8 mouse cellular contexts compared by ENCODE assay signal in genomic region chr15:82244115-82244804, GRCm38 (mm10). TPM values are rescaled to one million over a fixed set of nuclear protein-coding genes. Genes with fewer than 3 reads are reported as not detected.
A peak's percentile ranks its signal among the peaks of the same experiment; 100 is the strongest.
DNase-seq lines count a peak whose midpoint lies in the region; ATAC-seq and TF ChIP-seq lines count a peak whose summit lies in the region.

TSS of gene Cenpm (minus strand) at chr15:82244748.

- peak within 1 kb of the TSS; percentile 74 for H3K27ac ChIP-seq in hindbrain, embryonic 15.5 days (replicated peaks)

- no peak for TF ChIP-seq CTCF in Patski (IDR thresholded peaks at IDR 0.05)

- H3K27me3 ChIP-seq in Patski: no peaks in the 10 kb centered on the region
- H3K27me3 ChIP-seq in hindbrain, embryonic 15.5 days: no peaks in the 10 kb centered on the region

- H3K4me2 ChIP-seq in hindbrain, embryonic 15.5 days: peak within 1 kb of the TSS; percentile 75

- peak; percentile 17 for DNase-seq in Patski (ENCODE audit: low read depth, low spot score)
- peak; percentile 95 to 96 for DNase-seq in cerebellum, postnatal 14 days
- DNase-seq in frontal cortex, postnatal 25 days (ENCODE audit: low spot score in 2 of 2): peak; percentile 89 to 92
- DNase-seq in left cerebral cortex, adult 11 months (ENCODE audit: low spot score): peak; percentile 83
- peak; percentile 93 to 94 for DNase-seq in lung, postnatal 4 days
- peak; percentile 79 for DNase-seq in retina, postnatal 7 days (ENCODE audit: low read depth, low spot score)
- peak; percentile 88 for DNase-seq in urinary bladder, adult 2 months (ENCODE audit: low spot score)

- H3K4me3 ChIP-seq in hindbrain, embryonic 15.5 days: peak within 1 kb of the TSS; percentile 70

- WGBS in hindbrain, embryonic 15.5 days: under 1% methylated on average over 65 of the region's 65 CpGs

- H3K9ac ChIP-seq in hindbrain, embryonic 15.5 days: peak within 1 kb of the TSS; percentile 46

- in situ Hi-C loops in Patski (cut with MboI; ENCODE audit: low pct_unique_long_range_greater_than_20kb): no loop called here

- H3K36me3 ChIP-seq in hindbrain, embryonic 15.5 days: no peaks in the 10 kb centered on the region

- peaks cover 12% of the 10 kb centered on the region for H3K4me1 ChIP-seq in hindbrain, embryonic 15.5 days (replicated peaks)

- CTCF ChIA-PET in Patski (lab: Charles Lee): interaction anchor here (0.7 to 1.4 kb wide), 2 partner anchors 13 to 80 kb away, joined by 3 read pairs; no protein-coding TSS in a partner anchor

- no peaks in the 10 kb centered on the region for H3K9me3 ChIP-seq in hindbrain, embryonic 15.5 days

- peak; percentile 95 for ATAC-seq in Patski
- ATAC-seq in hindbrain, embryonic 15.5 days (ENCODE audit: low FRiP score, low read depth): peak; percentile 98

- POLR2A ChIA-PET in Patski (lab: Charles Lee): no interaction called here

RNA-seq across cellular contexts. Expression of gene Cenpm, which starts in this region (rescaled TPM):
- polyA plus RNA-seq in Patski (2021): 17.7 TPM
- 24.0 and 25.4 TPM in 2 replicates for polyA plus RNA-seq in hindbrain, embryonic 15.5 days (2015; fragmentation: Nextera tagmentation; extraction: Ambion mirVana)
- 4.6 and 6.1 TPM in 2 replicates for polyA plus RNA-seq in urinary bladder, adult 2 months (2012; rRNA removed)

Comparison
In these comparisons a context has a peak if more than half of its experiments do, and no peak if none do; other contexts are left out.
1. Peak in every context shown above with its lines: DNase-seq, ATAC-seq, H3K4me3 ChIP-seq and H3K27ac ChIP-seq.
2. DNase-seq: peak in every context shown above with its lines; median percentile 96 in cerebellum, postnatal 14 days; 94 in lung, postnatal 4 days; 90 in frontal cortex, postnatal 25 days; 88 in urinary bladder, adult 2 months; 83 in left cerebral cortex, adult 11 months; 79 in retina, postnatal 7 days; 17 in Patski.